Mouse (Mus musculus) liver, embryonic 16.5 days (tissue): Measurements from ENCODE around the gene Edar. TPM values are rescaled to one million over a fixed set of nuclear protein-coding genes. Genes with fewer than 3 reads are reported as not detected.

ENCODE experiments used
- ATAC-seq: fragments of 200-750 bp; cut with Nextera tagmentation; 2 replicates; pipeline ENCODE4 v1.8.0; 2017; ENCODE audit warnings: low read depth, mild to moderate bottlenecking, moderate number of reproducible peaks, moderate library complexity
- H3K27ac ChIP-seq: fragments of 300-500 bp; sonication (generic); 2 replicates; pipeline ENCODE4 v1.5.1; 2014; ENCODE audit warnings: mild to moderate bottlenecking, low read length
- H3K27me3 ChIP-seq: fragments of 300-500 bp; sonication (generic); 2 replicates; pipeline ENCODE4 v1.6.1; 2014; ENCODE audit warnings: low read depth, low read length, mixed read lengths; ENCODE audit not compliant: control insufficient read depth, insufficient read depth
- H3K36me3 ChIP-seq: fragments of 300-500 bp; sonication (generic); 2 replicates; pipeline ENCODE4 v1.6.1; 2014; ENCODE audit warnings: mild to moderate bottlenecking; ENCODE audit not compliant: control insufficient read depth, insufficient read depth
- H3K4me1 ChIP-seq: fragments of 300-500 bp; sonication (generic); 2 replicates; pipeline ENCODE4 v1.6.1; 2014; ENCODE audit warnings: low read depth, low read length, mixed read lengths; ENCODE audit not compliant: control insufficient read depth
- H3K4me2 ChIP-seq: fragments of 300-500 bp; sonication (generic); 2 replicates; pipeline ENCODE4 v1.6.1; 2014; ENCODE audit warnings: low read depth, low read length, mixed read lengths
- H3K4me3 ChIP-seq: fragments of 300-500 bp; sonication (generic); 2 replicates; pipeline ENCODE4 v1.5.1; 2014; ENCODE audit warnings: low read depth, mild to moderate bottlenecking, low read length
- H3K9ac ChIP-seq: fragments of 300-500 bp; sonication (generic); 2 replicates; pipeline ENCODE4 v1.6.1; 2014; ENCODE audit warnings: low read depth, low read length
- H3K9me3 ChIP-seq: fragments of 300-500 bp; sonication (generic); replicated peaks from 2 replicates; pipeline ENCODE4 v1.6.1; 2016; ENCODE audit warnings: low read length; ENCODE audit not compliant: control insufficient read depth
- WGBS: fragments of 180-500 bp; shearing (Covaris S2); extraction: QIAGEN DNeasy Blood & Tissue Kit; methylation state at CpG from one replicate; pipeline ENCODE4 v1.1.7; 2014; ENCODE audit not compliant: insufficient replicate concordance; 5-methylcytosine and 5-hydroxymethylcytosine counted together
- polyA plus RNA-seq: library from polyadenylated mRNA; unstranded; fragments of >200 nt; fragmentation: Nextera tagmentation; extraction: Ambion mirVana; gene quantifications from 2 replicates; pipeline ENCODE4 v1.2.1, GENCODE M21; 2015

The Edar gene
- polyA plus RNA-seq, 1 experiment from 2014 or later = not detected

- H3K4me2 ChIP-seq = no peak overlapping the region
- no peak overlapping the region for H3K27ac ChIP-seq
- ATAC-seq = no peak
- no peak overlapping the region for H3K9ac ChIP-seq
- no peaks in the 10 kb centered on the region for H3K9me3 ChIP-seq
- H3K36me3 ChIP-seq = no peaks in the 10 kb centered on the region
- WGBS = 61% methylated on average over 7 of the region's 7 CpGs
- H3K4me3 ChIP-seq = no peak overlapping the region
- H3K4me1 ChIP-seq = no peaks in the 10 kb centered on the region
- H3K27me3 ChIP-seq = no peaks in the 10 kb centered on the region
Measured at GRCm38 (mm10) chr10:58691051-58691450, 15.6 kb upstream of the Edar start.

DNA sequence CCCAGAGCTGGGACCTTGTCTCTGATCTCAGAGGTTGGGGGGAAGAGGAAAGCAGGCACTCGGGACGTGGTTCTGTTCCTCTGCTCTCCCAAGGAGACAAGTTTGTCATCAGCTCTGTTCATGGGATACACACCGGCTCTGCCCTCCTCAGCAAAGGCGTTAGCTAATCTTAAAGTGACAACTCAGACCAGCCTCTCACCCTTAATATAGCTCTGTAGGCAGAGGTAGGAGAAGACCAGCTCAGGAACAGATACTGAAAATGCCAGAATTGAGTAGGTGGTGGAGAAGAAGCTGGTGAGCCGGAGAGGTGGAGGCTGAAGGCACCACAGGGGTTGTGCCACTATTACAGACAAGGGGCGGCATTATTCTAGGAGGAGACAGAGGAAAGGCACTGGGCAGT lies 3.8 kb upstream of the Edar start:
- Histone ChIP-seq H3K4me1 (no peaks in the 10 kb centered on the region), H3K9me3 (no peaks in the 10 kb centered on the region), H3K27me3 (no peaks in the 10 kb centered on the region), H3K36me3 (no peaks in the 10 kb centered on the region), H3K9ac (no peak overlapping the region), H3K4me3 (no peak overlapping the region), H3K4me2 (no peak overlapping the region), H3K27ac (no peak overlapping the region)
- 59% methylated on average over 6 of the region's 6 CpGs for WGBS
- no peak for ATAC-seq

GRCm38 (mm10) chr10:58673278-58674061 lies 2.0 kb downstream of the Edar start:
- H3K9me3 ChIP-seq = no peaks in the 10 kb centered on the region
- H3K4me3 ChIP-seq = no peak overlapping the region
- peaks cover 2% of the 10 kb centered on the region; the same call in 1 of the 2 replicates for H3K27me3 ChIP-seq
- no peak for ATAC-seq
- H3K4me2 ChIP-seq = no peak overlapping the region
- H3K27ac ChIP-seq = no peak overlapping the region
- no peak overlapping the region for H3K9ac ChIP-seq
- 33% methylated on average over 15 of the region's 15 CpGs for WGBS
- H3K4me1 ChIP-seq = no peaks in the 10 kb centered on the region
- no peaks in the 10 kb centered on the region for H3K36me3 ChIP-seq

DNA sequence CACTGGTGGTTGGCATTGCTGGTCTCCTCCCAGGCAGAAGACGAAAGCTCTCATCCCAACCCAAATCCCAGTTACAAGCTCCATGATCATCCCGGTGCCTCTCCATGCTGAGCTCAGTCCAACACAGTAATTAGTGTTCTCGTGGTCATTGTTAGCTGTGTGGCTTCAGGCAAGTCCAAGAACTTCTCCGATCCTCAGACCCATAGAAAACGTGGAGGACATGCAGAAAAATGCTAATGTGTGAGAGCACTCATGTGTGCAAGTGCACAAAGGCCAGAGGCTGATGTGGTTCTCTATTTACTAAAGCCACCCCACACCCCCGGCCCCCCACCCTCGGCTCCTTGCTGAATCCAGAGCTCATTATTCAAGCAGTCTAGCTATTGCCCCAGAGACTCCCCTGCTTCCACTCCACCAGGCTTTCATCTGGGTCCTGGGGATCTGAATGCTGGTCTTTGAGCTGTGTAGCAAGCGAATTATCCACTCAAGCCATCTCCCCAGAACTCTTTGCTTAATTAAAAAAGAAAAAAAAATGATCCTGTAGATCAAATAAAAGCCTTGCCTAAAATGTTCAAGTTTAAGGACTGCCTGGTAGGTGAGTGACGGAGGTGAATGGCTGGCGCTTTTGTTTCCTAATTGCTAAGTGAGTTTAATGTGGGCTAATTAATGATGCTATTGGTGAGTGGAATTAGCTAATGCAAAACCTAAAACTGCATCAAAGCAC lies 2.7 kb downstream of the Edar start:
- Histone ChIP-seq H3K27me3 (peaks cover 2% of the 10 kb centered on the region; the same call in 1 of the 2 replicates), H3K9ac (no peak overlapping the region), H3K4me1 (no peaks in the 10 kb centered on the region), H3K36me3 (no peaks in the 10 kb centered on the region), H3K9me3 (no peaks in the 10 kb centered on the region), H3K4me2 (no peak overlapping the region), H3K4me3 (no peak overlapping the region), H3K27ac (no peak overlapping the region)
- no peak for ATAC-seq
- 57% methylated on average over 10 of the region's 10 CpGs for WGBS

- WGBS = 53% methylated on average over 5 of the region's 5 CpGs
- H3K9me3 ChIP-seq = no peaks in the 10 kb centered on the region
- H3K9ac ChIP-seq = no peak overlapping the region
- ATAC-seq = no peak
- no peak overlapping the region for H3K4me3 ChIP-seq
- H3K27ac ChIP-seq = no peak overlapping the region
- H3K27me3 ChIP-seq = no peaks in the 10 kb centered on the region
- no peaks in the 10 kb centered on the region for H3K4me1 ChIP-seq
- no peak overlapping the region for H3K4me2 ChIP-seq
- H3K36me3 ChIP-seq = no peaks in the 10 kb centered on the region
Measured at GRCm38 (mm10) chr10:58663868-58664267, 11.6 kb downstream of the Edar start.

- Histone ChIP-seq H3K27me3 (no peaks in the 10 kb centered on the region), H3K27ac (no peak overlapping the region), H3K9ac (no peak overlapping the region), H3K4me2 (no peak overlapping the region), H3K4me3 (no peak overlapping the region), H3K9me3 (no peaks in the 10 kb centered on the region), H3K4me1 (no peaks in the 10 kb centered on the region), H3K36me3 (no peaks in the 10 kb centered on the region)
- ATAC-seq = no peak
- 70% methylated on average over 6 of the region's 6 CpGs for WGBS
Measured at GRCm38 (mm10) chr10:58663417-58663816, 12.0 kb downstream of the Edar start.

DNA sequence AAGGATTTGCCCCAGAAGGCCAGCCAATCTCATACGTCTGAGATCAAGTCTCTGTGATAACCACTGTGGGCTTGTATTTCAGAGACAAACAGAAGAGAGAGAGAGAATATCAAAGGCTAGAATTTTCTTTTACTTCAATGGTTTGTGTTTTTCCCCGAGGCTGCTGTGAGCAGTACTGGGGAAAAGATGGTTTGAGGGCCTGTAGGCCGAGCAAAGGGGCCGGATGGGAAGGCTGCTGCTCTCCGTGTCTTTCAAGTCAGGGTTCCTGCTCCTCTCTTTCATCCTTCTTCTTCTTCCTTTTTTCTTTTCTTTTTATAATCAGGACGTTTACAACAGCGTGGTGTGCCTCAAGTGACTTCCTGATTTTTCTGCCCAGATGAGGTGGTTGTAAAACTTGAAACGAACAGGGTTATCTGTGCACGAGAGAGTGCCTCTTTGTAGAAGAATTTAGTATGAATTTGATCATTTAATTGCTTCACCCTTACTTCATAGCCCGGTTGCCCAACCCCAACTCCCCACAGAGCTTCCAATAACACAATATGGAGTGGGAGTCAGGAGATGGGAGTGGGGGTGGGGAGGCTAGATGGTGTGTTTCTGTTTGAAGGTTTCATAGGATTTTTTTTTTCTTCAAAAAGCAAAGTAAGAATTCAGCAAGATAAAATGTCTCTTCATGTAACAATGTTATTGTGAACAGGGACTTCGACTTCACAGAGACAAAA lies 16.0 kb downstream of the Edar start:
- ATAC-seq = no peak
- Histone ChIP-seq H3K36me3 (no peaks in the 10 kb centered on the region), H3K4me2 (no peak overlapping the region), H3K4me1 (no peaks in the 10 kb centered on the region), H3K27me3 (no peaks in the 10 kb centered on the region), H3K9me3 (no peaks in the 10 kb centered on the region), H3K4me3 (no peak overlapping the region), H3K27ac (no peak overlapping the region), H3K9ac (no peak overlapping the region)
- 26% methylated on average over 11 of the region's 11 CpGs for WGBS

DNA sequence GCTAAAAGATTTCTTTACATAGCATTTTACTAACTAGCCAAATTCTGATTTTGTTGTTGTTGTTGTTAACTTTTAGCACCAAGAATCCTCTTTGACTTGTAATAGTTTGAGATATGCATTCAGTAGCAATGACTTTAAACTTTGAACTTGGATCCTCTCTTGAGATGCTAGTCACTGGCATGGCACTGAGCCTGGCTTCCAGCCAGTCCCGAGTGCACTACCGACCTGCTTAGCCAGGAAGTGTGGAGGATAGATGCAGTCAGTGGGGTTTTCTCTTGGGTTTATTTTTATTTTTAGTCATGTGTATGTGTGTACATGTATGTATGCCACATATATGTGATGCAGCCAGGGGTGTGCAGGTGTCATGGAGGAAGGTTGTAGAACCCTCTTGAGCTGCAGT lies 17.7 kb downstream of the Edar start:
- H3K9ac ChIP-seq = no peak overlapping the region
- H3K9me3 ChIP-seq = no peaks in the 10 kb centered on the region
- no peak overlapping the region for H3K4me3 ChIP-seq
- no peaks in the 10 kb centered on the region for H3K36me3 ChIP-seq
- H3K4me1 ChIP-seq = no peaks in the 10 kb centered on the region
- 43% methylated on average over 2 of the region's 2 CpGs for WGBS
- H3K27me3 ChIP-seq = no peaks in the 10 kb centered on the region
- H3K4me2 ChIP-seq = no peak overlapping the region
- no peak for ATAC-seq
- no peak overlapping the region for H3K27ac ChIP-seq

DNA sequence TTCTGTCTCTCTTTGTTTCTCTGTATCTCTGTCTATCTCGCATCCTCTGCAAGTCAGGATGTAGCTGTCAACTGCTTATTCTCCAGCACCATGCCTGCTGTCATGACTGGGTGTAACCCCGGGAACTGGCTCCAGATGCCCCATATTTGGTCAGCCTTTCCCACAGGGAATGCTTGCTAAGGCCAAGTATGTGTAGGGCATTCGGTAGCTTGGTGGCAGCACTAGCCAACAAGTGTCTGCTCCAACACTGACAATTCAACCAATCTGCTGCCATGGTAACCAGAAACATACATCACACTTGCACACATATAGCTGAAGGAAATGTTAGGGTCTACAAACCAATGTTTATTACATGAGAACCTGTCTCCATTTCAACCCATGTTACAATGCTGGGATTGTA lies 21.8 kb downstream of the Edar start:
- ATAC-seq = no peak
- H3K4me3 ChIP-seq = no peak overlapping the region
- no peak overlapping the region for H3K27ac ChIP-seq
- H3K9me3 ChIP-seq = no peaks in the 10 kb centered on the region
- no peaks in the 10 kb centered on the region for H3K36me3 ChIP-seq
- 58% methylated on average over 3 of the region's 3 CpGs for WGBS
- peaks cover 6% of the 10 kb centered on the region; the same call in 1 of the 2 replicates for H3K27me3 ChIP-seq
- H3K4me2 ChIP-seq = no peak overlapping the region
- H3K4me1 ChIP-seq = no peaks in the 10 kb centered on the region
- H3K9ac ChIP-seq = no peak overlapping the region
